Mouse (Mus musculus): ENCODE measurements around the gene Casp8.
"Not testable (repeated sequence)": the region's sequence is repeated elsewhere in the genome, so short reads cannot be mapped to it uniquely, and the experiment has no call there.

Gene Casp8

GRCm38 (mm10) chr1:58795291-58796058 lies at the start of gene Casp8:
Gene Casp8 (plus strand): TSS chr1:58795374.
- peak; percentile 27 to 44 for DNase-seq (ENCODE audit: low read depth in 1 of 2, low spot score in 2 of 2)

GRCm38 (mm10) chr1:58746880-58747279 lies 48.3 kb upstream of the Casp8 start:
- no peak for DNase-seq (ENCODE audit: low read depth in 1 of 2, low spot score in 2 of 2)

GRCm38 (mm10) chr1:58759451-58759850 lies 35.7 kb upstream of the Casp8 start:
- no peak for DNase-seq (ENCODE audit: low read depth in 1 of 2, low spot score in 2 of 2)

- no peak for DNase-seq (ENCODE audit: low read depth in 1 of 2, low spot score in 2 of 2)
Observed at GRCm38 (mm10) chr1:58760581-58760980, 34.6 kb upstream of the Casp8 start.

GRCm38 (mm10) chr1:58761391-58762275 lies 33.5 kb upstream of the Casp8 start:
- DNase-seq (ENCODE audit: low read depth in 1 of 2, low spot score in 2 of 2) = not testable (repeated sequence)

GRCm38 (mm10) chr1:58762576-58762975 lies 32.6 kb upstream of the Casp8 start:
- DNase-seq (ENCODE audit: low read depth in 1 of 2, low spot score in 2 of 2) = no peak

- DNase-seq (ENCODE audit: low read depth in 1 of 2, low spot score in 2 of 2) = not testable (repeated sequence)
Observed at GRCm38 (mm10) chr1:58766446-58766845, 28.7 kb upstream of the Casp8 start.

- DNase-seq (ENCODE audit: low read depth in 1 of 2, low spot score in 2 of 2) = no peak
Observed at GRCm38 (mm10) chr1:58769136-58769535, 26.0 kb upstream of the Casp8 start.

GRCm38 (mm10) chr1:58769701-58770100 lies 25.5 kb upstream of the Casp8 start:
- no peak for DNase-seq (ENCODE audit: low read depth in 1 of 2, low spot score in 2 of 2)

GRCm38 (mm10) chr1:58770111-58770720 lies 25.0 kb upstream of the Casp8 start:
- DNase-seq (ENCODE audit: low read depth in 1 of 2, low spot score in 2 of 2) = peak in 1 of 2 experiments; percentile 21

- no peak for DNase-seq (ENCODE audit: low read depth in 1 of 2, low spot score in 2 of 2)
Observed at GRCm38 (mm10) chr1:58772084-58772483, 23.1 kb upstream of the Casp8 start.

- DNase-seq (ENCODE audit: low read depth in 1 of 2, low spot score in 2 of 2) = no peak
Observed at GRCm38 (mm10) chr1:58773280-58773679, 21.9 kb upstream of the Casp8 start.

GRCm38 (mm10) chr1:58773905-58774304 lies 21.3 kb upstream of the Casp8 start:
- no peak for DNase-seq (ENCODE audit: low read depth in 1 of 2, low spot score in 2 of 2)

- DNase-seq (ENCODE audit: low read depth in 1 of 2, low spot score in 2 of 2) = no peak
Observed at GRCm38 (mm10) chr1:58775361-58775760, 19.8 kb upstream of the Casp8 start.

GRCm38 (mm10) chr1:58777583-58777982 lies 17.6 kb upstream of the Casp8 start:
- no peak for DNase-seq (ENCODE audit: low read depth in 1 of 2, low spot score in 2 of 2)

GRCm38 (mm10) chr1:58778226-58778625 lies 16.9 kb upstream of the Casp8 start:
- no peak for DNase-seq (ENCODE audit: low read depth in 1 of 2, low spot score in 2 of 2)

- no peak for DNase-seq (ENCODE audit: low read depth in 1 of 2, low spot score in 2 of 2)
Observed at GRCm38 (mm10) chr1:58786276-58786675, 8.9 kb upstream of the Casp8 start.

- DNase-seq (ENCODE audit: low read depth in 1 of 2, low spot score in 2 of 2) = no peak
Observed at GRCm38 (mm10) chr1:58788410-58788809, 6.8 kb upstream of the Casp8 start.

- no peak for DNase-seq (ENCODE audit: low read depth in 1 of 2, low spot score in 2 of 2)
Observed at GRCm38 (mm10) chr1:58794705-58795104, 469 bp upstream of the Casp8 start.

- no peak for DNase-seq (ENCODE audit: low read depth in 1 of 2, low spot score in 2 of 2)
Observed at GRCm38 (mm10) chr1:58796059-58796363, 837 bp downstream of the Casp8 start.

GRCm38 (mm10) chr1:58796853-58797252 lies 1.7 kb downstream of the Casp8 start:
- DNase-seq (ENCODE audit: low read depth in 1 of 2, low spot score in 2 of 2) = no peak

- no peak for DNase-seq (ENCODE audit: low read depth in 1 of 2, low spot score in 2 of 2)
Observed at GRCm38 (mm10) chr1:58797370-58797769, 2.2 kb downstream of the Casp8 start.

All from monocyte, adult 2 months (primary cell).